Mouse (Mus musculus) CD8-positive naive resting alpha-beta T cell, adult 2 months (primary cell): Measurements from ENCODE around the gene Tbcel.

ENCODE experiments used
- DNase-seq, 2 experiments: peaks; one replicate each; pipeline ENCODE4 v3.0.0; 2022; ENCODE audit warnings: low read depth in 2 of 2, low spot score in 2 of 2

Gene Tbcel

DNA sequence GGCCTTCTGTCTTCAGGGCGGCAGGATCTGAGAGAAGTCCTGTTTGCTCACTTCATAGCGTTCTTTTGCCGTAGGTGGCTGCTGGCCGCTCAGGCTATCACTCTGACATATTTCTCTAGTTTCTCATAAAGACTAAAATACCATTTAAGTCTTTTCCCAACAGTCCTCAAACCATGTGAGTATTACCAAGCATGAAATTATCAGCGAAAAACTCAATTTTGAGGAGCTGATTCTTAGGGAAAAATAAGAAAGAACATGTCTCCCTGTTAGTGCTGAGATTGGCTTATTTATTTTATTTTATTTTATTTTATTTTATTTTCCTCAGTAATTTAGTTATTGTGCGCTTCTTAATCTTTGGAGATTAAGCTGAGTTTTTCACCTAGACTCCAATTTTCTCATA, at the start of gene Tbcel:
TSS of gene Tbcel (minus strand) at position 101 of the 400 bp plus-strand sequence.
- DNase-seq = no peak

- DNase-seq = no peak
Measured at GRCm38 (mm10) chr9:42555186-42555585, 47.6 kb upstream of the Tbcel start.

- peak; percentile 48 to 59 for DNase-seq
Measured at GRCm38 (mm10) chr9:42550116-42550515, 42.5 kb upstream of the Tbcel start.

DNA sequence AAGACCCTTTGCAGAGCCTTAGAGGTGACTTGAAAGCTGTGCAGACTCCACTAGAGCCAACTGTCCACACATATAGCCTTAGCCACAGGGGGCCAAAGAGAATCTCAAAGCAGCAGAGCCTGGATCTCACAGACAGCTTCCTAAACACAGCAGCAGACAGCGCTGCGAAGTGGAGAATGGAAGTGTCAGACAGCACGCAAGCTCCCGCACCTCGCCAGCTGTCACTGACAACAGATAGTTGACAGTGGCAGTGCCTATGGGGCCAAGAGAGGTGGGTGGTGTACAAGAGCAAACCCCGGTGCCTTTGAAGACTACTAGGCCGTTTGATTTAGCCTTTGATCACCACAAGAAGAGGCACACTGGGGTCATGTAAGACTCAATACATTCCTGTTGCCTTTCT, 41.4 kb upstream of the Tbcel start:
- DNase-seq = no peak

DNA sequence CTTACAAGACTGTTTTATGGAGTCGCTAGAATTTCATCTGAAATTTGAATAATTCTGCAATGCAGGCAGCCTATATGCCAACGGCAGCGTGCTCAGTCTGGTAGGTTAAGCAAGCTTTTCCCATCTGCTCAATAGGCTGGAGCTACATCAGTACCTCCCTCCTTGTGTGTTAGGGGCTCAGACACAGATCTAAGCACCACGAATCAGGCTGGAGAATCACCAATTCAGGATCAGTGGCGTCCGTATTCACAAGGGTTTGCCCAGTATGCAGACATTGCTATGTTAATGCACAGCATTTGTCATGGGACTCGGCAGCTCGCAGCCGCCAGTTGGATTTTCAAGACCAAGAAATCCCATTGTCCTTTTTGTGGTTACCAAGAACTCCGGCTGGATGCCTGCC, 36.9 kb upstream of the Tbcel start:
- DNase-seq = no peak

- no peak for DNase-seq
Measured at GRCm38 (mm10) chr9:42533491-42533890, 25.9 kb upstream of the Tbcel start.

DNA sequence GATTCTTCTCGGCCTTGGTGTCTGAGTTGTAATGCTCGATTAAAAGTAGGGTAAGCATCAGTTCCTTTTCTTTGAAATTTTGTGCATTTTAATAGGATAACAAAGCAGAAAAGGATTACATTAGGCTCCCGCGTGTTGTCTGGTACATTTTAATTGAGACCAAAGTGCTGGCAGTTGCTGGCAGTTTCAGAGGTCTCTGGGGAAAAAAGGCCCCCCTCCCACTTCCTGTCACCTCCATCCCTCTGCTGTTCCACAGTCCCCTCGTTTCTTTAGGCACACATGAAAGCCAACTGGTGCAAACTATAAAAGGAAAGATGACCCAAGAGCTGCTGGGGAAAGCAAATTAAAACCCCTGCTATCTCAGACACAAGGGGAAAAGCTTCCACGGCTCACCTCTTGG, 25.4 kb upstream of the Tbcel start:
- DNase-seq = no peak

DNA sequence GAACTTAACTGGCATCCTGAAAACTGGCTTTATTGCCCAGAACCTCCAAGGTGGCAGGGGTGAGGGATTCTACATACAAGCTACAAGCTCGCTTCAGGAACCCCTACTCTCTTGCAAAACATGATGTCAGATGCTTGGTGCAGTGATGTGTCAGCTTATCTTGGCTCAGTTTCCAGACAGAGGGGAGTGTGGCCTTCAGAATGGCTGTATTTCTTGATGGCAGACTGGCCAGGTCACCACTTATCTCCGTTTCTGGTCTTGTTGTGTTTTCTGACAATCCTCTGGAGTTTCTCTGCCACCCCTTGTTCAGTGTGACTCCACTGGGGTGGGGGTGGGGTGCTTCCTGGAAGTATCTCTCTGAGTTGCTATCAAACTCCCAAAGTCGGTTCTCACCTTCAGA, 24.3 kb upstream of the Tbcel start:
- no peak for DNase-seq

GRCm38 (mm10) chr9:42530221-42531152, 22.9 kb upstream of the Tbcel start:
- DNase-seq = no peak

- DNase-seq = peak; percentile 28 to 43
Measured at GRCm38 (mm10) chr9:42520587-42521084, 13.0 kb upstream of the Tbcel start.

- DNase-seq = no peak
Measured at GRCm38 (mm10) chr9:42518163-42518562, 10.6 kb upstream of the Tbcel start.

GRCm38 (mm10) chr9:42513159-42513558, 5.5 kb upstream of the Tbcel start:
- DNase-seq = no peak

DNA sequence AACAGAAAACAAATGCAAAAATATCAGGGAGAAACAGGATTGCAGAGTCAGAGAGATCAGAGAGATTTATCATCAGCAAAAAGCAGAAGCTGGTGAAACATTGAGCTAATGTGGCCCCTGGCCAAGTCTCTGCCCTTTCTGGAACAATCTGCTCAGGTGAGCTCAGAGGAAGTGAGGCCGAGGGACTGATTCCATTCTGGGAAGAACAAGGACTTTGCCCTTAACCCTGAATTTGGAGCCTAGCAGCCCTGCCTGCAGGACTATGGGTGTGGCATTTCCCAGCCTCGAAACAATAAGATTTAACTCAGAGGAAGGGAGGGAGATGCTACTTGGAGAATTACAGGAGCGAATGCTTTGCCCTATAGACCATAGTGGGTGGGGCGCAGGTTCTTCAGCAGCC, 4.7 kb upstream of the Tbcel start:
- DNase-seq = no peak

DNA sequence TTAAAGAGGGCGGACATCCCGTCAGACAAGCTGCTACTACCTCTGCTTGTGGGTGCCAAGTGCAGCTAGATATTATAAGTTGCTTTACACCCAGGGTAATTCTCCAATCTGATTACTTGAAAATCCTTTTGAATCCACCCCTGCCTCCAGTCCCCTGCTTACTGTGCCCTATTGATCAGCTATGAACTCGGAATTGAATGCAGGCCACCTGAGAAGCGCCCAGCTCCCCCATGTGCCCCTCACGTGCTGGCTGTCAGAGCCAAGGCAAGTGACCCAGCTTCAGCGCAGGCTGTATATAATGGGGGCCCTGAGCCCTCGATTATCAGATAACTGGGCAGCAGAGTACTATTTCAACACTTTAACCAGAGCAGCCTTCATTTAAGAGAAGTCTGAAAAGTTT, 626 bp upstream of the Tbcel start:
- no peak for DNase-seq

- no peak for DNase-seq
Measured at GRCm38 (mm10) chr9:42507022-42507421, 587 bp downstream of the Tbcel start.

GRCm38 (mm10) chr9:42504971-42505510, 2.6 kb downstream of the Tbcel start:
- no peak for DNase-seq

DNA sequence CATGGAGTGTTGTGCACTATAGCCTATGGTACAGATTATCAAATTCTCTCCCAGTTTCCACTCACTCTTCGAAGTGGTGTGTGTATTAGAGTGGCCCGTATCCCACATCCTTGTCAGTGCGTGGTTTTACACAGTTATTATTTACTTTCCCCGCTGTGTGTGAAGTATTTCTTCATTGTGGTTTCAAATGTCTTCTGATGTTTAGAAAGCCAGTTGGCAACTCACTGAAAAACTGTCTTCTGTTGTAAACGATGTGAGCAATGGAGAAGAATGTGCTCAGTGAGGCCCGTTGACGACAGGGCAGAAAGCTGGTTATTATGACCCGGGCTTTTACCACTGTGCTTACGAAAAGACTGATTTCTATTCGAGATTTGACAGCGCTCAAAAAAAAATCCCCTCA, 3.0 kb downstream of the Tbcel start:
- DNase-seq = no peak

DNA sequence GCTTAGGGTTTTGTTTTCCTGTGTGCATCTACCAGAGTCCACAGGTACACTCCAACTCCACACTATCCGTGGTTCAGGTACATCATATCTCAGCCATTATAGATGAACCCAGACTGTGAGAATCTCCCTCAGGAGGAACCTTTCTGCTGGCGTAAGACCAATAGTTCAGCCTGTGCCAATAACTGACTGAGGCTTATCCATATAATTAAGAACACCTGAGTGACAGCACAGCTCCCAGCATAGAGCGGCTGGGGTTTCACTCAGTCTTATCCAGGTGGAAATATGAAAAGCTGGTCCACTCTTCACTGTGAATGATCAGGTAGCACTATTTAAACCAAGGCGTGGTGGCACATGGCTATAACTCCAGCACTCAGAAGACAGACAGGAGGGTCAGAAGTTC, 3.9 kb downstream of the Tbcel start:
- DNase-seq = no peak

DNA sequence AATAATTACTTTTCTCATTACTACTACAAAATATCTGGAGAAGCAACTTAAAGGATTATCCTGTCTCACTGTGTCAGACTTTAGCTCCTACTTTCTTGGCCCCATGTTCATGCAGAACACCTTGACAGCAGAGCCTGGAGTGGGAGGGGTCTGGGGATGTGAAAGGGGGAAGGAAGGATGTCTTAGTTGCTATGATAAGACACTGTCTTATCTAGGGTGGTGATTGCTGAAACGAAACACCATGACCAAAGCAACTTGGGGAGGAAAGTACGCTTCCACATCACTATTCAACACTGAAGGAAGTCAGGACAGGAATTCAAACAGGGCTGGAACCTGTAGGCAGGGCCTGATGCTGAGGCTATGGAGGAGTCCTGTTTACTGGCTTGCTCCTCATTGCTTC, 11.3 kb downstream of the Tbcel start:
- no peak for DNase-seq

GRCm38 (mm10) chr9:42491780-42492179, 15.8 kb downstream of the Tbcel start:
- no peak for DNase-seq

- no peak for DNase-seq
Measured at GRCm38 (mm10) chr9:42490589-42491382, 16.8 kb downstream of the Tbcel start.

DNA sequence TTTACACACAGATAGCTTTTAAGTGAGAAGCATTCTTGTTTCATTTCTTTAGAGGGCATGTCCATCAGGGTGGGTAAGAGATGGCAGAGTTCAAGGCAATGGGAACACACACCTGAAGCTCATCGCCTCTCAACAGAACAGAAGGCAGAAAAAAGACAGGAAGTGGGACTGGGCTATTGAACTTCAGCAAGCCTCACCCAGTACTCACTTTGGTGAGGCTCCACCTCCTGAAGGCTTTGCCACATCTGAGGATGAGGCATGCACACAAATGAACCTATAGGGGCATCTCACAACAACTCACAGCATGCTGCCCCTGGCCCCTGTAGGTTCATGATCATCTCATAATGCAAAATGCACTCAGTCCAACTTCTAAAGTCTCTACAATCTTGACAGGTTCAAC, 19.5 kb downstream of the Tbcel start:
- peak; percentile 51 to 54 for DNase-seq
